Mouse (Mus musculus): Measurements from ENCODE around the gene Prg4.

Prg4 gene

GRCm38 (mm10) chr1:150466132-150466531 lies at the start of gene Prg4:
Gene Prg4 (minus strand): TSS chr1:150466165.
- no peak for DNase-seq

- no peak for DNase-seq
Measured at GRCm38 (mm10) chr1:150513041-150513440, 47.1 kb upstream of the Prg4 start.

- no peak for DNase-seq
Measured at GRCm38 (mm10) chr1:150505794-150506193, 39.8 kb upstream of the Prg4 start.

DNA sequence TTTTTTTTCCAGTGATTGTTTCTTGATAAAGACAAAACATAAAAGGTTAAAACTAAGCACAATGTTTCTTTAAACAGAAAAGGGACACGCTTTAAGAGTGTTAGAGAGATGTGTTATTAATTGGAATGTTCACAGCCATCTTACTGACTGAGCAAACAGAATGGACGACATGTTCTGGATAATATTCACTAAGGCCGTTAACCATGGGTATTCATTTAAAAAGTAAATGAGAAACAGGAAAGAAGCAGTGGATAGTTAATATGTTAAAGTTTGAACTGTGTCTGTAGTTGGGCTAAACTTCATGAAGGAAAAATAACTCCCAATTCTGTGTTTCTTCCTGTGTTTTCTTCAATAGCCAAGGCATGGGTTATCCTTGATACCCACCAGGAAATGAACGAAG lies 37.4 kb upstream of the Prg4 start:
- no peak for DNase-seq

DNA sequence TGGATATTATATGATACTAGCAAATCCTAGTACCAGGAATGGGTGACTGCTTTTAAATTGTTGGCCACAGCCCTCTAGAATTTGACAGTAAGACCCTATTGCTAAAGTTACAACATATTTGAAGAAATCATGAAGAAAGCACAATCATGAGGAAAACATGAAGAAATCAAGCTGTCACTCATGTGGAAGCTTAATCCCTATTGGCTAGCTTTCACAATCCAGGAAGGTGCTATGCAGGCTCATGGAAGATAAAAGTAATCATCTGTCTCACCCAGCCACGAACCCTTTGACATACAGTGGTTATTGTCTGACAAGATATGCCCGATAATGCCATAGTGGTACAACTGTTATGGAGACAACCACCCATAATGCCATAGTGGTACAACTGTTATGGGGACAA lies 32.2 kb upstream of the Prg4 start:
- no peak for DNase-seq

DNA sequence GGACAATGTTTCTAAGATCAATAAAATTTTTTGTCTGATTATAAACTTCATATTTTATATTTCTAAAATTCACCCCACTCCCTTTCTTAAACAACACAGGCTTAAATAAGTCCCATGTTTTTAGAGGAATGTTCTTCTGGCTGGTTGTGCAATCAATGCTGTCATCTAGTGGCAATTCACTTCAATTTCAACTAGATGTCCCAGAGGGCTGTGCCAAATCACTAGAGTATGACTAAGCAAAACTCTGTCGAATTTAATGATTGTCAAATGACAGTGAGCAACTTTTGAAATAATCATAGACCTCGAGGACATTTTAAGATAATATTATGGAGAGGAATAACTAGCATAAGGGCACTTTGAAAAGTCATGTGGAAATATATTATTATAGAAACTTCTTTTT lies 31.7 kb upstream of the Prg4 start:
- no peak for DNase-seq

DNA sequence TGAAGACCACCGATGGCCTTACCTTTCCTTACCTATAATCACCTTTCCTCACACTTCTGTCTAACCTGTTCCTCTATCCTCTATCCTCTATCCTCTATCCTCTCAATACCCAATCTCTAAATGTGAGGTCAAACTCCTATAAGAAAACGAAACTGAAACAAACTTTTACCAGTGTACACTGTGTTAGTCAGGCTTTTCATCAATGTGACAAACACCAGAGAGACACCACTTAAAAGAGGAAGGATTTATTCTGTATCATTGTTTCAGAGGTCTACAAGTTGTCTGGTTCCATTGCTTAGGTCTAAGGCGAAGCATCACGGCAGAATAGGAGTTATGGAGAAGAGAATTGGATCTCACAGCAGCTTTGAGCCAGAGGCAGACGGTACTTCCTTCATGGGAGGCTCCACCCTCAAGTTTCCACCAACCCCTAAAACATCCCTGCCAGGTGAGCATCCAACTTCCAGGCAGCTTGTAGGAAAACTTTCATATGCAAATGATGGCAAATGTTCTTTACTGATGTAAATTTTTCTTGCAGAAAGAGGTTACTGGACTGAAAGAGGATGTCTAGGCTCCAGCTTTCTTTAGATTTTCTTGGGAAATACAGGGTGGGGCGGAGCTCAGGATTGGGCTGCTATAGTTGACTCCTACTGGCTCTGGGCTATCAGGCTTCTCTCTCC lies 30.8 kb upstream of the Prg4 start:
- DNase-seq: no peak

- DNase-seq: no peak
Measured at GRCm38 (mm10) chr1:150489148-150489547, 23.2 kb upstream of the Prg4 start.

- no peak for DNase-seq
Measured at GRCm38 (mm10) chr1:150480674-150481073, 14.7 kb upstream of the Prg4 start.

DNA sequence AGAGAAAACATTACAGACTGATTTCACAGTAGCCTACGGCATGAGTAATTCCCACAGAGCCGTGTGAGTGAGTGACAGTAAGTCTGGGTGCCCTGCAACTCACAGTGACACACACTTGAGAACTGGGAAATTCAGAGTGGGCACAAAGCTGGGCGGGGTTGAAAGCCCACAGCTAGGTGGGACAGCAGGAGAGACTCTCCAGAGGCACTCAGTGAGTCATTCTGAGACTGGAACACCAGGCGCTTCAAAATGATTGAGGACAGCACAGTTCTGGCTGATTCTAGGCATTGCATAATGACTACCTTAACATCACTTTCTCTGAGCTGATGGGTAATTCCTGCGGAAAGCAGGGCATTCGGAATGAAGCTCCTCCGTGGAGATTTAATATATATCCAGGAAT lies 6.6 kb upstream of the Prg4 start:
- DNase-seq: no peak

DNA sequence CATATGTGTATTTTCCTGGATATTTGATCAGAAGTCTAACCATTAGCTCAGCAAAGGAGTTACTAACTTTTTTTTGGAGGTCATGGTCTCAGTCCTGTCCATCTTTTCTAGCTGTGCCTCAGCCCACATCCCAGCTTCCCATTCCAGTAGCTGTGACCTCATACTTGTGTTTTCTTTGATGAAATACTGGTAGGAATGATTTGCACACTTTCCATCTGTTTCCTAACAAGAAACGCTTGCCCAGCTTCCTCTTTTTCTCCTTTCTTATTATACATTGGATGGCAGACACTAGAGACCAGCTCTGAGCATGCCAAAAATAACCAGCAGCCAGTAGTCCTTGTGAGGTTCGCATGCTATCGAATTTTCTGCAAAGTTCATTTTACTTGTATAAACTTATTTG lies 4.0 kb upstream of the Prg4 start:
- DNase-seq: no peak

DNA sequence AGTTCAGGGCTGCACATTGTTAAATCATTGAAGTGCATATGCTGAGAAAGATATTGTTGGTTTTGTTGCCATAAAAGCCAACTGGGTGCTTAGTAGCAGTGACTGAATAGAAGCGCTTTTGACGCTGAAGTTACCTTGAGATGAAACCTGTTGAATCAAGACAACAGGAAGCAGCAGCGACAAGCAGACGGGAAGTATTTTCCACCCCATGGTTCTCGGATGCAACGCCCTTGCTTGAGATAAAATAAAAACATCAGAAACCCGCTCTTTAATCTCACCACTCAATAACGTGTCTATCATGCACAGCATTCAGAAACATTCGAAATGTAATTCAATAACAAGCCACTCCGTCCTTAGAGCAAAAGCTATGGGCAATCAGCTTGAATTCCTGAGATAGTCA lies 601 bp downstream of the Prg4 start:
- no peak for DNase-seq

GRCm38 (mm10) chr1:150463691-150464090 lies 2.3 kb downstream of the Prg4 start:
- no peak for DNase-seq

GRCm38 (mm10) chr1:150463068-150463467 lies 2.9 kb downstream of the Prg4 start:
- no peak for DNase-seq

DNA sequence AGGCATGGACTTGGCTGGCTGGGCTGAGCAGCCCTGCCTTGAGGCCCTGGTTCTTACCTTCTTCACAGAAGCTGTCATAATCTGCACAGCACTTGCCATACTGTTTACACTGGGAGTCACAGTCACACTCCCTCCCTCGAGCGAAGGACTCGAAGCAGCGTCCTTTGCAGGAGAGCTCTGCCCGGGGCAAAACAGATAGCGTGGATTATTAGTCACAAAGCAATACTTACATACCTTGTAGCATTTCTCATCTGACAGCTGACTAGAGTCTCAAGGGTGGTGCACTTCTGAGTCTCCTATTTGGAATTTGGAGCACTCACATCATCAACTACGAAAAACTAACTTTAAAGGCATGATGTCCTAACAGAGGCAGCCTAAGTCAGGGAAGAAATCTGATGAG lies 5.4 kb downstream of the Prg4 start:
- no peak for DNase-seq

- no peak for DNase-seq
Measured at GRCm38 (mm10) chr1:150459599-150459998, 6.4 kb downstream of the Prg4 start.

DNA sequence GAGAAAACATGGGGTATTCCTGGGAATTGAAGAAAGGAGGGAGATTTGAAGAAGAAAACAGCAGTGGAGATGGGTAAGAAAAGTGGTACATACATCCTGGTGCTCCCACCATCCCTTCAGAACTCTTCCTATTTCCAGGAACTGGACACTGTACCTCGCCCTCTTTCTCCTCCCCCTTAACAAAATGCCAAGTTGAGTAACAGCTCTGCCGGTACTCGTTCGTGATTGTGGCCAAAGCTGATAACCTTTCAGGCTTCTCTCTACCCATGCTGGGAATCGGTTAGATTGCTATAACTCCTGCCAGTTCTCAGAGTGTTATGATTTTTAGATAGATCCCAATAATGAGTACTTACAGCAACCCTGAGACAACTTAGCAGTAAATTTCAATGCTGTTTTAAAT lies 7.0 kb downstream of the Prg4 start:
- DNase-seq: no peak

GRCm38 (mm10) chr1:150441731-150442130 lies 24.2 kb downstream of the Prg4 start:
- DNase-seq: no peak

DNA sequence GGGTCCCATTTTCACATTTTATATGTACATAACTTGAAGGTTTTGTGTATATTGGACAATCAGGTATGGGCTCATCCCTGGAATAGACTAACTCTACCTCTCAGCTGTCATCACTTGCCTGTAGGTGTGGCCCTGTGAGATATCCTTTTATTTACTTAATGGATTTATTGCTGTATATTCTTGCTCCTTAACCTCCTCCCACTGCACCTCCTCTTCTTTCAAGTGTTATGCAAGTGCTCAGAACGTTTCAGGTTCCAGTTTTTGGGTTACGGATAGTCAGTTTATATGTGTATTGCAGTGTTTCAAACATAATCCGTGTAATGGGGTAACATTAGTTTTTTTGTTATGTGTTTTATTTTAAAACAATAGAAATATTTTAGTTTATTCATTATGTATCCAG lies 27.3 kb downstream of the Prg4 start:
- no peak for DNase-seq

GRCm38 (mm10) chr1:150426216-150426615 lies 39.7 kb downstream of the Prg4 start:
- DNase-seq: no peak

DNA sequence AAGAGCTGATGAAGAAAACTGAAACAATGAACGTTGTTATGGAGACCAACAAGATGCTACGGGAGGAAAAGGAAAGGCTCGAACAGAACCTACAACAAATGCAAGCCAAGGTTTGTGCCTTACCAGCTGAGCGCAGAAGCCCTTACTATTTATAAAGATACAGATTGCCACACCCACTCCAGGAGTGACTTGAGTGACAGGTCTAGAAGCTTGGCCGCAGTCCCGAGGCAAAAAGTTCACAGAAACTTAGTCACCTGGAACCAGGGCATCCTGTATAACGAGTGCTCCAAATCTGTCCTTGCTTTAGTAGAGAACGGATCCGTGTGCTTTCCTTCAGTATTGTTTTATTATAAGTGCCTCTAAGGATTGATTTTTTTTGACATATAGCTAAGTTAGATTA lies 40.3 kb downstream of the Prg4 start:
- no peak for DNase-seq

DNA sequence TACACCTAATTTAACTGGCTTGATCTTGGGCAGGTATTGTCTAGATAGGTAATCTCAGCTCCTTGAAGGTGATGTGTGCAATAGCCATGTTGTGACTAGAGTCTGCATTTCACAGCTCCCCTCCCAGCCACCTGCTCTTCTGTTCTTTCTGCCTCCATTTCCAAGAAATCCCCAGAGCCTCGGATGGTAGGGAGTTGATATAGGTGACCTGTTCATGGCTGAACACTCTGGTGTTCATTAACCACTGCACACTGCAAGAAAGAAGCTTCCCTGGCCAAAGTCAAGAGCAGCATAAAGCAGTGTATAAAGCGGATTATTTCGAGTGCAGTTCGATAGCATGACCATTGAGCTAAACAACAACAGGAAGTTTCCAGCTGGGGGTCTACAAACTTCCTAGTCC lies 47.5 kb downstream of the Prg4 start:
- DNase-seq: no peak

- no peak for DNase-seq
Measured at GRCm38 (mm10) chr1:150416006-150416405, 50.0 kb downstream of the Prg4 start.

DNA sequence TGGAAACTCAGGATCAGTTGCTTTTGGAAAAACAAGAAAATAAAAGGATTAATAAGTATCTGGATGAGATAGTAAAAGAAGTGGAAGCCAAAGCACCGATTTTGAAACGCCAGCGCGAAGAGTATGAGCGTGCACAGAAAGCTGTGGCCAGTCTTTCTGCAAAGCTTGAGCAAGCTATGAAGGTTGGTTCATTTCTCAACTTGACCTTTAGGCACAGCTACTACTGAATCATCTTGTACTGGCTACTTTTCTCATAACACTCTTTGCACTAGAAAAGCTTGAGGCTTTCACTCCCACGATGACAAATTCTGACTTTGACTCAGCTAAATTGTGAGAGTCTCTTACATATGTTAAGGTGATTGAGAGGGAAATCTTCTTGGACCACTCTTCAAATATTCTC lies 56.0 kb downstream of the Prg4 start:
- no peak for DNase-seq

- DNase-seq: no peak
Measured at GRCm38 (mm10) chr1:150407285-150407684, 58.7 kb downstream of the Prg4 start.

- DNase-seq: no peak
Measured at GRCm38 (mm10) chr1:150404555-150404954, 61.4 kb downstream of the Prg4 start.

All from spleen, adult 18-20 months (tissue).